Mouse (Mus musculus): ENCODE measurements at regions not wholly inside any gene's neighbourhood (a gene's known extent, or its start where the extent isn't known, plus 50 kb on each side); places are given as distances from the start of the nearest gene placed in this dataset.
A peak's percentile ranks its signal among the peaks of the same experiment; 100 is the strongest.

DNA sequence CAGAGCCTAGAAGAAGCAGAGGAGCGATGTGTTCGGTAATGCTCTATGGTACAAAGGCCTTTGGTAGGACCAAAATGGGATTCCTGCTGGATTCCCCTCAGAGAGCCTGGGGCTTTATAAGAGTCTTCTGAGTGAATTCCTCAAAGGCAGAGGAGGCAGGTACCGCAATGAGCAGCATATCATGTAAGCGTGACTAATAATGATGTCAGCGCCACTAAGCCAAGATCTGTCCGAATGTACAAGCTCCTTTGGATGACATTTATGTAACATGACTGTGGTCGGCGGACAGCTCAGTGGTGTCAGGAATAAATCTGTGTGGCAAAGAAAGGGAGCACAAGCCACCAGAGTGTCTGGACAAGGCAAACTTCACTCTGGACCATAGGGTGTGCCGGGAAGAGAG lies 61.5 kb upstream of the Fer start:
- Histone ChIP-seq H3K36me3 (ENCODE audit: control insufficient read depth, insufficient read depth) (no peaks in the 10 kb centered on the region), H3K4me3 (ENCODE audit: insufficient read depth, poor library complexity, severe bottlenecking) (no peak overlapping the region), H3K79me2 (ENCODE audit: control insufficient read depth, insufficient read depth) (no peaks in the 10 kb centered on the region), H3K27me3 (ENCODE audit: control insufficient read depth, insufficient read depth, insufficient read length) (no peaks in the 10 kb centered on the region), H3K79me3 (ENCODE audit: low read depth) (no peaks in the 10 kb centered on the region), H3ac (ENCODE audit: control insufficient read depth, insufficient read length, low read depth) (no peak overlapping the region)
- TF ChIP-seq FOSL1 (IDR thresholded peaks at IDR 0.05; ENCODE audit: insufficient read depth, low read length, poor library complexity, severe bottlenecking) (peak; percentile 46), MYOD1 (IDR thresholded peaks at IDR 0.05; ENCODE audit: control insufficient read depth, insufficient read length, low read depth) (no peak)

DNA sequence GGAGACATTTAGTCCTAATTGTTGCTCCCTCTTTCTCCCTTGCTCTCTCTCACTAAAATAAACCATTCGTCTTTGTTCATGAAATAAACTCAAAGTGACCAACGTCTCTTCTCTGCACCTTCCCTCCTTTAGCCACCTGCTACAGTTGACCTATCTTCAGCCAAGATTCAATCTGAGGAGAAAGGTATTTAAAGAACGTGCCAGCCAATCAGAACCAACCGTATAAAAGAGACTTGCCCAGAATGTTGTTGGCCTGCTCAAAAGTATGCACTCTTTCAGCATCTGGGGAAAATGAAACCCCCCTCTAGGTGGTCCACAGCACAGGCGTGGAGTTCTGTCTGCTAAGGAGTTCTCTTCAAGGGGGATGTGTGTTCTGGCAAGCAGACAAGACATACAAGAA lies 60.0 kb upstream of the Fer start:
- Histone ChIP-seq H3K4me3 (ENCODE audit: insufficient read depth, poor library complexity, severe bottlenecking) (no peak overlapping the region), H3ac (ENCODE audit: control insufficient read depth, insufficient read length, low read depth) (no peak overlapping the region), H3K27me3 (ENCODE audit: control insufficient read depth, insufficient read depth, insufficient read length) (no peaks in the 10 kb centered on the region), H3K79me3 (ENCODE audit: low read depth) (no peaks in the 10 kb centered on the region), H3K36me3 (ENCODE audit: control insufficient read depth, insufficient read depth) (no peaks in the 10 kb centered on the region), H3K79me2 (ENCODE audit: control insufficient read depth, insufficient read depth) (no peaks in the 10 kb centered on the region)
- no peak for TF ChIP-seq FOSL1 (IDR thresholded peaks at IDR 0.05; ENCODE audit: insufficient read depth, low read length, poor library complexity, severe bottlenecking)
- no peak for TF ChIP-seq MYOD1 (IDR thresholded peaks at IDR 0.05; ENCODE audit: control insufficient read depth, insufficient read length, low read depth)
- no peak for TF ChIP-seq USF1 (IDR thresholded peaks at IDR 0.05; ENCODE audit: low read depth)
- no peak for TF ChIP-seq CEBPB (IDR thresholded peaks at IDR 0.05; ENCODE audit: low read depth)
- TF ChIP-seq MYOG (IDR thresholded peaks at IDR 0.05; ENCODE audit: control insufficient read depth, extremely low read depth, insufficient read length), result no peak
- no peak for TF ChIP-seq MAX (IDR thresholded peaks at IDR 0.05)
- no peak for TF ChIP-seq CTCF (IDR thresholded peaks at IDR 0.05; ENCODE audit: control insufficient read depth, insufficient read depth, insufficient read length)

DNA sequence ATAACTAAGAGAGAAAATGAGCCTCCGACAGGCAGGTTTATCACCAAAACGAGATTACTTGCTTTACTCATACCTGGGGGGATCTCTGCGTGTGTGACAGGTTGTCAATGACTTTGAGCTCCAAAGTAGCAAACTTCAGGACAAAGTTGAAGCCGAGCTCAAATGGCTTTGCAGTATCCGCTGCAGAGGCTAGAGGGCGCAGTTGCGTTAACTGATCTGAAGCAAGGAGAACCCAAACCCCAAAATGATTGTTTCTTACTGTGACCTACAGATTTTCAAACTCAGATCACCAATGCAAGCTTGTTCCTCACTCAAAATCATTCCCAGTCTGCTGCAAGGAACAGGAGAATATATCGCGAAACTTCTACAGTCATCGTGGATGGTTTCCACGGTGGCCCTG lies 59.3 kb upstream of the Fer start:
- no peaks in the 10 kb centered on the region for H3K79me3 ChIP-seq (ENCODE audit: low read depth)
- H3K27me3 ChIP-seq (ENCODE audit: control insufficient read depth, insufficient read depth, insufficient read length), result no peaks in the 10 kb centered on the region
- H3K4me3 ChIP-seq (ENCODE audit: insufficient read depth, poor library complexity, severe bottlenecking), result no peak overlapping the region
- TF ChIP-seq FOSL1 (IDR thresholded peaks at IDR 0.05; ENCODE audit: insufficient read depth, low read length, poor library complexity, severe bottlenecking) (no peak), CTCF (IDR thresholded peaks at IDR 0.05; ENCODE audit: control insufficient read depth, insufficient read depth, insufficient read length) (peak; percentile 52)
- H3K79me2 ChIP-seq (ENCODE audit: control insufficient read depth, insufficient read depth), result no peaks in the 10 kb centered on the region
- no peaks in the 10 kb centered on the region for H3K36me3 ChIP-seq (ENCODE audit: control insufficient read depth, insufficient read depth)
- no peak overlapping the region for H3ac ChIP-seq (ENCODE audit: control insufficient read depth, insufficient read length, low read depth)

DNA sequence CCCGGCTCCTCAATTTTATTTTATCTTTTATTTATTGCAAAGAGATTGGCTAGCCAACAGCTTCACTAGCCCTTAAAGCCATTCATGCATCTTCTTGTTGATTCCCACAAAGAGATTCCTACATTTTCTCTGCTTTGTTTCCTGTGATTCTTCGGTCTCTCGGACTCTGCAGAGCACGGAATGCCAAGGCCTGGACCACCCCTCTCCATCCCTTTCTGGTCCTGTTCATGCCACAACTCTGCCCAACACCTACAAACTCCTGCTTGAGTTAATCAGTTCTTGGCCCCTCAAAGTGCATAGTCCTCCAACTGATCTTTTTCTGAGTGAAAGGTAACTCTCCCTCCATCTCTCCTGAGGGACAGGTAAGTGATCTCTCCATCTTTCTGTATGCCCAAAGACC lies 58.4 kb upstream of the Fer start:
- no peaks in the 10 kb centered on the region for H3K79me3 ChIP-seq (ENCODE audit: low read depth)
- no peaks in the 10 kb centered on the region for H3K79me2 ChIP-seq (ENCODE audit: control insufficient read depth, insufficient read depth)
- no peak overlapping the region for H3K4me3 ChIP-seq (ENCODE audit: insufficient read depth, poor library complexity, severe bottlenecking)
- no peak for TF ChIP-seq CEBPB (IDR thresholded peaks at IDR 0.05; ENCODE audit: low read depth)
- no peak for TF ChIP-seq CTCF (IDR thresholded peaks at IDR 0.05; ENCODE audit: control insufficient read depth, insufficient read depth, insufficient read length)
- no peak for TF ChIP-seq USF1 (IDR thresholded peaks at IDR 0.05; ENCODE audit: low read depth)
- TF ChIP-seq MYOD1 (IDR thresholded peaks at IDR 0.05; ENCODE audit: control insufficient read depth, insufficient read length, low read depth), result no peak
- TF ChIP-seq MYOG (IDR thresholded peaks at IDR 0.05; ENCODE audit: control insufficient read depth, extremely low read depth, insufficient read length), result no peak
- no peak for TF ChIP-seq MAX (IDR thresholded peaks at IDR 0.05)
- no peak for TF ChIP-seq FOSL1 (IDR thresholded peaks at IDR 0.05; ENCODE audit: insufficient read depth, low read length, poor library complexity, severe bottlenecking)
- no peaks in the 10 kb centered on the region for H3K27me3 ChIP-seq (ENCODE audit: control insufficient read depth, insufficient read depth, insufficient read length)
- H3ac ChIP-seq (ENCODE audit: control insufficient read depth, insufficient read length, low read depth), result no peak overlapping the region
- H3K36me3 ChIP-seq (ENCODE audit: control insufficient read depth, insufficient read depth), result no peaks in the 10 kb centered on the region

DNA sequence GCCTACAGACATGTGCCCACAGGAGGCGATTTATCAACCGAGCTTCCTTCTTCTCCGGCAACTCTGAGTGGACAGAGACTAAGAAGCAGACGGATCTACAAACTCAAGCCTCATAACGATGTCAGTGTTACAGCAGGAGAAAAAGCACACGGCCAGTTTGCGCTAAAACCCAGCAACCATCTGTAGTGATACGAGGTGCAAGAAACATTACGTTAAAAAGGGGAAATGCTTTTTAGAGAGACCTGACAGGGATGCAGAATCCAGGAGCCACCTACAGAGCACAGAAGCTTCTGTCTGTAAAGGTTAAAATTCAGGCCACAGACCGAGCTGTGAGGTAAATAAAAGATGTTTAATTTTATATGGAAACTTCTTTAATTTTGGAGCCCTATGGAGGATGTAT lies 56.5 kb upstream of the Fer start:
- Histone ChIP-seq H3K27me3 (ENCODE audit: control insufficient read depth, insufficient read depth, insufficient read length) (no peaks in the 10 kb centered on the region), H3K79me3 (ENCODE audit: low read depth) (no peaks in the 10 kb centered on the region), H3K79me2 (ENCODE audit: control insufficient read depth, insufficient read depth) (no peaks in the 10 kb centered on the region), H3ac (ENCODE audit: control insufficient read depth, insufficient read length, low read depth) (no peak overlapping the region), H3K4me3 (ENCODE audit: insufficient read depth, poor library complexity, severe bottlenecking) (no peak overlapping the region), H3K36me3 (ENCODE audit: control insufficient read depth, insufficient read depth) (no peaks in the 10 kb centered on the region)
- TF ChIP-seq MYOD1 (IDR thresholded peaks at IDR 0.05; ENCODE audit: control insufficient read depth, insufficient read length, low read depth) (no peak), FOSL1 (IDR thresholded peaks at IDR 0.05; ENCODE audit: insufficient read depth, low read length, poor library complexity, severe bottlenecking) (no peak), USF1 (IDR thresholded peaks at IDR 0.05; ENCODE audit: low read depth) (no peak), CTCF (IDR thresholded peaks at IDR 0.05; ENCODE audit: control insufficient read depth, insufficient read depth, insufficient read length) (no peak), MAX (IDR thresholded peaks at IDR 0.05) (no peak), MYOG (IDR thresholded peaks at IDR 0.05; ENCODE audit: control insufficient read depth, extremely low read depth, insufficient read length) (no peak), CEBPB (IDR thresholded peaks at IDR 0.05; ENCODE audit: low read depth) (no peak)

DNA sequence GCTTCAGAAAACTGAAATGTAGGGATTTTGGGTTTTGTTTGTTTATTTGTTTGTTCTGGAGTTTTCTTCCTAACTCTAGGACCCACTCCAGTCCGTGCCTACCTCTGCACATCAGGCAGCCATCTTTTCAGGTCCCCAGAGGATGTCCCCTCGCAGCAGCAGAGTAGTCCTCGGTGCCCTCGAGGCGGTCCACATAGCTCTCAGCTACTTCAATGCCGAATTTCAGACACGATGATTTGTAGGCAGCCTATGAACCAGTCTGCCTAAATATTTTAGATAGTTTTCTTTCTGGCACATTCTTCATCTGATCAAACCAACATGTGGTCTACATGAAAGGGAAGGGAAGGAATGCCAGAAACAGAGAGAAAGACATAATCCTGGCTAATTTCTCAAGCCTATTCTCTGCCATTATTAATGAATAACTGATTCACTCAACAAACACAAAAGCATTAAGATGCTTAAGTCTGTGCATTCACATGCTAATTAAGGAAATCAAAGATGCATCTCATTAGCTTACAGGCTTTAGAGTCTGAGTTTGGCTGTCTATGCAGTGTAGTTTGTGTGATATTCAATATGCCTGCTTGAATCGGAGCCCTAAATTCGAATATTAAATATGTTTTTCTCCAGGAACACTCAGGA lies 55.2 kb upstream of the Fer start:
- no peak overlapping the region for H3ac ChIP-seq (ENCODE audit: control insufficient read depth, insufficient read length, low read depth)
- H3K36me3 ChIP-seq (ENCODE audit: control insufficient read depth, insufficient read depth), result no peaks in the 10 kb centered on the region
- no peaks in the 10 kb centered on the region for H3K27me3 ChIP-seq (ENCODE audit: control insufficient read depth, insufficient read depth, insufficient read length)
- no peak overlapping the region for H3K4me3 ChIP-seq (ENCODE audit: insufficient read depth, poor library complexity, severe bottlenecking)
- no peaks in the 10 kb centered on the region for H3K79me3 ChIP-seq (ENCODE audit: low read depth)
- TF ChIP-seq MYOG (IDR thresholded peaks at IDR 0.05; ENCODE audit: control insufficient read depth, extremely low read depth, insufficient read length), result no peak
- TF ChIP-seq CTCF (IDR thresholded peaks at IDR 0.05; ENCODE audit: control insufficient read depth, insufficient read depth, insufficient read length), result no peak
- TF ChIP-seq FOSL1 (IDR thresholded peaks at IDR 0.05; ENCODE audit: insufficient read depth, low read length, poor library complexity, severe bottlenecking), result no peak
- TF ChIP-seq USF1 (IDR thresholded peaks at IDR 0.05; ENCODE audit: low read depth), result no peak
- no peak for TF ChIP-seq MAX (IDR thresholded peaks at IDR 0.05)
- no peak for TF ChIP-seq MYOD1 (IDR thresholded peaks at IDR 0.05; ENCODE audit: control insufficient read depth, insufficient read length, low read depth)
- no peak for TF ChIP-seq CEBPB (IDR thresholded peaks at IDR 0.05; ENCODE audit: low read depth)
- H3K79me2 ChIP-seq (ENCODE audit: control insufficient read depth, insufficient read depth), result no peaks in the 10 kb centered on the region
